Mouse (Mus musculus) kidney, postnatal 25 days (tissue): ENCODE measurements around the gene Arhgap15.

Experiments
- DNase-seq, 2 experiments: peaks; one replicate each; pipeline ENCODE4 v3.0.0; 2021; ENCODE audit warnings: mixed read lengths in 2 of 2

Gene Arhgap15

DNA sequence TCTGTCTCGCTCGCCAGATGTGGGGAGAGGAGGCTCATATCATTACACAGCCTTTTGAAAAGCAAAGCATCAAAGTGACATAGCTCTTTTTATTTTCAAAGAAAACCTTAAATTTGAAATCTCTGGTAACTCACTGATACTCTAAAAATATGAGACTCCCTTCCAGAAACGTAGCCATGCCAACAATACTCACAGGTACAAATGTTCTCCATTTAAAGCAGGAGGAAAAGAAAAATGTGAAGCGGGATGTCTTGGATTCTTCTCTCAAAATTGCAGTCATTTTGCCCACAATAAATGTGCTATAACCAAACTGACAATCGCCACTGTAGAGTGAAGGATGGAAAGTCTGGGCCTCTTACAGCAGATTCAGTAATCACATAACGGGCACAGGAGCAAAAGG, 635.9 kb downstream of the Arhgap15 start:
- no peak for DNase-seq

GRCm38 (mm10) chr2:44389556-44389955, 640.9 kb downstream of the Arhgap15 start:
- no peak for DNase-seq

DNA sequence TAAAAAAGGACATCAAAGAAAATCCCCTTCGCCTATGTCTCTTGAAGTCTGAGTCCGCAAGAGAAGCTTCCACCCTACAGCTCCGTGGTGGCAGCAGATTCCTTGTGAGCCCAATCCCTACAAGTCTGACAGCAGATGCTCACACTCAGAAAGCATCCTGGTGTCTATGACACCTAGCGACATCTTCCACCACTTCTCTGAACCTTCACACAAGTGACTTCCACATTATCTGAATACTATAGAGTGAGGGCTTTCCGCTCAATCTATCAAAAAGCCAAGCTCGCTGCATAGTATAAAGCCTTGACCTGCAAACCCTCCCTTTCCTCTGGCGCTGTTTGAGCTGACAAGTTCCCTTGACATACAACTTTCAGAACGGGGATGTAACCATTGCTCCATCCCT, 645.2 kb downstream of the Arhgap15 start:
- no peak for DNase-seq

GRCm38 (mm10) chr2:44394956-44395501, 646.4 kb downstream of the Arhgap15 start:
- DNase-seq: no peak

GRCm38 (mm10) chr2:44395577-44395976, 647.0 kb downstream of the Arhgap15 start:
- DNase-seq: no peak

GRCm38 (mm10) chr2:44397209-44397608, 648.6 kb downstream of the Arhgap15 start:
- DNase-seq: no peak

DNA sequence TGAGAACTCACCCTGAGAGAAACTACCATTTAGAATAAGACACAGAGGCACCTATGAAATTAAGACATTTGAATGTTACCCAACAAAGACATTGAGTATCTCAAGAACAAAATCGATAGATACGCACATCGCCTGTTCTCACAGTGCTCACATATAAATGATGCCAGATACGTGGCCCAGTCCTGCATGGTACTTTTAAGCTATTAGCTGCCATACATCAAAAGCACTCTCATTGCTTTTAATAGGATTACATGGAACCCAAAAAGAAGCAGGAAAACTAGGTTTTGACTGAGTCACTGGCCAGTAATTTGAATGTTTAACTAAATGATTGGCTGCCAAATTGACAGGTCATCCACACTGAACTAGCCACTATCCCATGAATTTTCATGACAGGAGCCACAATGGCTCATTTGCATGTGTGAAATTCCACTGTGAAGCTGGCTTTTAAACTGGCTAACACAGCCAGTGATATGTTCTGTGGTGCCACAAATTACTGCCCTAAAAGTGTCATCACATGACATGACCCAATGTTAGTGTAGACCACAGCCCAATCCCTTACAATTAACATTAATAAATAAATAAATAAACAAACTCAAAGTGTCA, 649.2 kb downstream of the Arhgap15 start:
- DNase-seq: no peak

DNA sequence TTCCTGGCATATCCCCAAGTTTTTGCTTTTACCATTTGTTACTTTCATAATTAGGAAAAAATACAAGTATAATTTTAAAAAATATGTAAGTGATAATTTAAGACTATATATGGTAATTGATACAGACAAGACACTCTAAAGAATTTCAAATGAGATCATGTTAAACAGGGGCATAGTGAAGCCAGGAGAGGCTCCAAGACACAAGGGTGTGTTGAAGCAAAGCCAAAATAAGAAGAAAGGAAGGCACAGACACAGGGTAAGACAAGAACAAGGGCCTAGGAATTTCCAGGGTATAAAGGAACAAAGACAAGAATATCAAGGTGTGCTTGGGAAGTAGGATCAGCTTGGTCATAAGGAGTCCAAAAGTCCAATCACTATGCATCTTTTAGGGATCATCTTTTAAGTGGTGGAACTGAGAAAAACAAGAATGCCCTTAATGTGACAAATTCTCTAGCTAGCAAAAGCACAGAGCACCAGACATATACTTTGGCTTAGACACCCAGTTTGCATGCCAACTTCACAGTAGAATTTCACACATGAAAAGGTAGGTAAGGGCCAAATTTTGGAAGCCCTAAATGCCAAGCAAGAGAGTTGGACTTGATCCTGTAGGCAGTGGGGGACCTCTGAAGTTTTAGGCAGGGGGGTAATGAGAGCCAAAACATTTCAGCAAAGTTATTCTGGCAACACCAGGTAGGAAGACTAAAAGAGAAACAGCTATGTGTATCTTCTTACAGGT, 650.7 kb downstream of the Arhgap15 start:
- DNase-seq: no peak

DNA sequence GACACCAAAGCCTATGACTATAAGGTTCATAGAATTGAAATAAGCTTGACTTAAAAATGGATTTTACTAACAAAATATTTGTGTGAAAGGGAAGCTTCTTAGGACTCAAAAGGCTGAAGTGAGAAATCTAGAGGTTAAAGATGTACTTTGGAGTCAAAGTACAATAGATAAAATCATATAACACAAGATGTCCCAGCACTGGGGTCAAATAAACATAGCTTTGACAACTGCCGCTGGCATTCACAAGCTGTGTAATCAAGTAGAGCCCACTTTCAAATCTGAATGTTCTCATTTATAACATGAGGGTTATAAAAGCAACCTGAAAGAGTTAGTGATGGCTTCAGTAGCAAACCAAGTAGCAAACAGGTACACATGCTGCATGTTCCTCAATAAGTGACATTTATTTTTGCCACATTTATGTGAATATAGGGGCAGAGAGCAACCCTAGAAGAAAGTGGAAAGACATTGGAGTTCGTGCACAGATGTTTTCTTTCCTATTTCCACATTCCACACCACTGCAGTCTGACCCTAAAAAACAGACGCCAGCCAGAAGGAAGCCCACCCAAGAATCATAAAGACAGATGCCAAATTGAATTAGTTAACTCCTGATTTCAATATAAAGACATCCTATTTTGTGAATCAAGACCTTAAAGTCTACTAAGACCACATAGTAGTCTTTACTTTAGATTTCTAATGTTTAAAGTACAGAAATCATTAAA, 653.2 kb downstream of the Arhgap15 start:
- no peak for DNase-seq

DNA sequence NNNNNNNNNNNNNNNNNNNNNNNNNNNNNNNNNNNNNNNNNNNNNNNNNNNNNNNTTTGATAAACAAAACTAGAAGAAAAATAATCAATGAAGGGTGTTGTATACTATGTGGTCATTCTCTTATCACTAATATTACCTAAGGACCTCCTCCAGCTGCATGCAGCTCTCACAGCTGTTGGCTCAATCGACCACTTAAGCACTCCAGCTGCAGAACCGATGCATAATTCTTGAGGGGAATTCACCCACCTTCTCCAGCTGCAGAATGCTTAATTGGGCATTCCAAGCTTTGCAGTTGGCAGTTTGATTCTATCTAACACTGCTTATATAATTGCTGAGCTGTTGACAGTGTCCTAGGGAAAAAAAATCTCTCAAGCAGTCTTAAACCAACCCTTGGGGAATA, 663.0 kb downstream of the Arhgap15 start:
- no peak for DNase-seq

DNA sequence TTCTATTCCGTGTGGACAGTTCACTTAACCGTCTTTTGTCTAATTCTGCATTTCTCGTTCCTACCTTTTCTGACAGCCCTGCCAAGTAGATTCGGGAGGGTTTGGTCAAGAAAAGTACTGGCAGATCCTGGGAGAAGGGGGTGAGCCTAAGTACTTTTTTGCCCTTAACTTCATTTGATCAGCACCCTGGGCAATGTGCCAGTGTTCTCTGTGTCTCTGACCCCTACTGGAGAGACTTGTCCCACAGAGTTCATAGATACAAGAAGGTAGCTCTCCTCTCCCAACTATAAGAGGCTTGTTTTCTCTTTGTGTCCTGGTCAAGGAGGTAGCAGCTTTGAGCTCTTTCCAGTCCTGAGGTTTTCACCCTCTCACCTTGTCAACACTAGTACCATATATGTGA, 667.7 kb downstream of the Arhgap15 start:
- peak in 1 of 2 experiments; percentile 23 for DNase-seq

DNA sequence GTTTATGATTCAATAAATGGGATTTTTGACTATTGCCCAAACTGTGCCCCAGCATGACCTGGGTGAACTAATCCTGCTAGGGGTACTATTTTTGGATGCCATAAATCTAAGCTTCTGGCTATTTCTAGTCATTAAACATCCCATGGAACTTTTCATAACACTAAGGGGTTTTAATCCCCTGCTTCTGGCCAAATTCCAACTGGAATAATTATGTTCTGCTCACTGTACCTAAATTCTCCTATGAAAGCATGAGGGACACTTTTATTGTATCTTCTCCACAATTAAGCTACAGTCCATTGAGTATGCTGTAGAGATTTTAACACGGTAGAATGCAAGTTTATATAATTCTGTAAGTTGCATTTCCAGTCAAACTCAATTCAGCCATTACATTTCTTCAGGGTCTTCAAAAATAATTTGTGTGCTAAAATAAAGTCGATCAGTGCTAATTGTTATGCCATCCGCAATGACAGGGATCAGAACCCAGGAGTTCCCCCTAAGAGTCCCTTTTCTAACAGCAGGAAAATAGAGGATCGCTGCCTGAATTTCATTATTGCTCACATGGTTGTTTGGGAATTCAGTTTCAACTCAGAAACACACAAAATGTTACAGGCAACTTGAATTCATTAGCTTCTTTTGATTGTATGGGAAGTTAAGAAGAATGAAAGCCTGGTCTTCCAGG, 671.1 kb downstream of the Arhgap15 start:
- no peak for DNase-seq

DNA sequence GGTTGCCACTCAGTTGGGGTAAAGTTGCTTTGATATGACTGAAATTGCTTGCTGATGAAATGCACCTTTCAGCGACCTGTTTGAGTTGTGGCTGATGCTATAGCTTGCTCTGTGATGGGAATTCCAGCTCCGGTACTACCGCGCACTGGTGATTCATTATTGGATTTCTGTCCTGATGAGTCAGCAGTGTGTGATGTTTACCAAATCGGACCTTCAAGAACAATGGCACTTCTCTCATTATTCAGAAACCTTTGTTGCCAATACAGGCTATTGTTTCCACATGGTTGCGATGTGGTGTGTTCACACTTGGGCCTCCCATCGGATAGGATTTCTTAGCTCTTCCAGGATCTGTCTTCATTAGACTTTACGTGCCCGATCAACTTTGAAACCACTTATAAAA, 681.9 kb downstream of the Arhgap15 start:
- DNase-seq: no peak

DNA sequence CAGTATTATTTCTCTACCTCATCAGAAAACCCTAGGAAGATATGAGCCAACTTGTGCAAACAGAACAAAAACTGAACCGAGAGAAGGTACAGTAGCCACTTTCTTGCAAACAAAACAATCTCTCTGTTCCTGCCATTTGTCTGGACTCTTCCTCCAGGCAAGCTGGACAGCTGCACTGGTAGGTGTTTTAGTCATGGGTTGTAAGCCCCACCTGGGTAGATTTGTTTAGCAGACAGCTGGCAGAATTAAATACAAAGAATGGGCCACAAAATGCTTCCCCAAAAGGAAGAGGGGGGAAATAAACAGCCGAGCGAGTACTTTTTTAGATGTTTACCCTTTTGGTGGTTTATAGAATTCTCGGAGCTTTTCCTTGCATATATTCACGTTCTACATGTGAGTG, 688.0 kb downstream of the Arhgap15 start:
- DNase-seq: no peak

- no peak for DNase-seq
Observed at GRCm38 (mm10) chr2:44437496-44438057, 689.0 kb downstream of the Arhgap15 start.

DNA sequence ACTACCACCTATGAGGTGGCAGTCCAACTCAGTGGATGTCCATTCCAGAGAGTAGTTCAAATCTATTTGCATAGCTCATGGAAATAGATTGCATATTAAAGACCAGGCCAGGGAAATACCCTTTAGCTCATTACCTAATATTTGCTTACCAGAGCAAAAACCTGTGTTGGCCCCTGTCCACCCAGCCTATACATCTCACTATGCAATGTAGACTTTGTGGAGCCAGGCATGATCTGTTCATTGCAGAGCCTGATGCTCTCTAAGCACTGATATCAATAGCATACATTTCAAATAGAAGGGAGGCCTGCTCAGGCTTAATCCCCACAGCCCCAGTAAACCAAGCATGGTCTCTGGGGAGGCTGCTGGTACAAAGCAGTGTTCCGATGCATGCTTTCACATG, 689.4 kb downstream of the Arhgap15 start:
- no peak for DNase-seq

- DNase-seq: no peak
Observed at GRCm38 (mm10) chr2:44444938-44445337, 696.3 kb downstream of the Arhgap15 start.
